8 mouse cellular contexts compared by ENCODE assay signal in the genomic region with DNA sequence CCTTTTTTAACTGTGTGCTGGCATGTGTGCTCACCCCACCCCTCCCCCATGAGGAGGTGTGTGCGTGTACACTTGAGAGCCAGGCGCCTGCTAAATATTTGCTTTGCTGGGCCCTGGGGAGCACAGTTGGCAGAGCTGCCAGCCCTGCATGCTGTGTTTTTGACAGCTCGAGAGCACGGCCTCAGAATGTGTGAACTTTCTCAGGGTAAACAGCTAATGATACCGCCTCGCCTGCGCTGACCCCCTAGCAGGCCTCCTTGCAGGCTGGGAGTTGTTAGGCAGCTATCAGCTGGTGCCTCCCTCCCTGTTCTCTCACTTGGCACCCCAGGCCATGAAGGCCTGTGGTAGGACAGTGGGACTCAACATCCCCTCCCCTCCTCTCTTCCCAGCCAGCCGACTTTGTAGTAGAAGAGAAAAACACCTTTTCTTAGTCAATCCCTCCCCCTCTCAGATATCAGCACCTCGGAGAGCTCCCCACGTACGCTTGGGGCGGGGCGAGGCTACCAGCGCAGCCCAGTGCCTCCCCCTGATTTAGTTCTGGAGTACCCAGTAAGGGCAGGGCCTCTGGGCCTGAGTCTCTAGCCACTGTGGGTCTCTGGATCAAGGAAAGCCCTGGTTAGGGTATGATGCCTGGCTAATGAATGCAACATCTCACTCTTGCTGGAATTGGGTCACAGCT.
DNase-seq lines count a peak whose midpoint lies in the region; ATAC-seq lines count a peak whose summit lies in the region.

No protein-coding gene starts in this region.

- H3K9me3 ChIP-seq in liver, embryonic 12.5 days (replicated peaks) = no peaks in the 10 kb centered on the region
- H3K9me3 ChIP-seq in midbrain, embryonic 16.5 days (replicated peaks; ENCODE audit: control insufficient read depth, low read length, poor library complexity, severe bottlenecking) = no peaks in the 10 kb centered on the region

- 0 out of 2 replicates have a peak, but pooled peaks cover 3% of the 10 kb centered on the region for H3K4me1 ChIP-seq in liver, embryonic 12.5 days
- H3K4me1 ChIP-seq in midbrain, embryonic 16.5 days (ENCODE audit: control insufficient read depth, insufficient read depth, low read length) = peaks cover 72% of the 10 kb centered on the region

- no peaks in the 10 kb centered on the region for H3K36me3 ChIP-seq in liver, embryonic 12.5 days
- H3K36me3 ChIP-seq in midbrain, embryonic 16.5 days (ENCODE audit: control insufficient read depth, insufficient read depth, low read length) = no peaks in the 10 kb centered on the region

- H3K4me3 ChIP-seq in liver, embryonic 12.5 days = no peak overlapping the region
- no peak overlapping the region for H3K4me3 ChIP-seq in midbrain, embryonic 16.5 days (ENCODE audit: low read depth, low read length)

- H3K27ac ChIP-seq in liver, embryonic 12.5 days = no peak overlapping the region
- peak overlapping the region; percentile 54 for H3K27ac ChIP-seq in midbrain, embryonic 16.5 days (ENCODE audit: low read length)

- no peak for ATAC-seq in liver, embryonic 12.5 days
- no peak for ATAC-seq in midbrain, embryonic 16.5 days

- 8% methylated on average over 14 of the region's 14 CpGs for WGBS in liver, embryonic 12.5 days (ENCODE audit: insufficient replicate concordance)
- WGBS in midbrain, embryonic 16.5 days = 8% methylated on average over 14 of the region's 14 CpGs

- H3K4me2 ChIP-seq in liver, embryonic 12.5 days = no peak overlapping the region
- H3K4me2 ChIP-seq in midbrain, embryonic 16.5 days (ENCODE audit: low read length) = peak overlapping the region; percentile 9; the same call in 1 of the 2 replicates

- peak; percentile 39 for DNase-seq in liver
- DNase-seq in embryo, embryonic 11 days = peak; percentile 80
- peak; percentile 9 for DNase-seq in induced T-regulatory cell, adult 2 months (ENCODE audit: low read depth)
- no peak for DNase-seq in urinary bladder, postnatal 4 days (ENCODE audit: low spot score in 2 of 2)
- DNase-seq in left cerebral cortex, adult 18-20 months (ENCODE audit: low spot score in 2 of 2) = no peak
- DNase-seq in right cerebral cortex, adult 2 months (ENCODE audit: low spot score in 2 of 2) = no peak

- H3K9ac ChIP-seq in liver, embryonic 12.5 days = no peak overlapping the region
- 0 out of 2 replicates have a peak overlapping the region, but pooled peaks have one; percentile 25 for H3K9ac ChIP-seq in midbrain, embryonic 16.5 days (ENCODE audit: low read depth, low read length)

- peaks cover 31% of the 10 kb centered on the region for H3K27me3 ChIP-seq in liver, embryonic 12.5 days (replicated peaks)
- H3K27me3 ChIP-seq in midbrain, embryonic 16.5 days (ENCODE audit: control insufficient read depth, insufficient read depth, low read depth, low read length) = peaks cover 4% of the 10 kb centered on the region

Comparison
In these comparisons a context has a peak if more than half of its experiments do, and no peak if none do; other contexts are left out.
1. DNase-seq: peak in liver (single experiment), embryo, embryonic 11 days (single experiment) and induced T-regulatory cell, adult 2 months (single experiment); none in urinary bladder, postnatal 4 days (0 of 2), left cerebral cortex, adult 18-20 months (0 of 2) and right cerebral cortex, adult 2 months (0 of 2).